Mouse (Mus musculus) CD4-positive, CD25-positive, alpha-beta regulatory T cell (primary cell): ENCODE measurements around the gene Siglecg. TPM values are rescaled to one million over a fixed set of nuclear protein-coding genes. Genes with fewer than 3 reads are reported as not detected.

Experiments used
- polyA plus RNA-seq: library from polyadenylated mRNA; unstranded; fragments of 100-300 nt; shearing (Covaris generic); gene quantifications from one replicate; pipeline ENCODE4 v1.2.1, GENCODE M21; 2017

Siglecg gene
- 0.78 TPM for polyA plus RNA-seq

DNA sequence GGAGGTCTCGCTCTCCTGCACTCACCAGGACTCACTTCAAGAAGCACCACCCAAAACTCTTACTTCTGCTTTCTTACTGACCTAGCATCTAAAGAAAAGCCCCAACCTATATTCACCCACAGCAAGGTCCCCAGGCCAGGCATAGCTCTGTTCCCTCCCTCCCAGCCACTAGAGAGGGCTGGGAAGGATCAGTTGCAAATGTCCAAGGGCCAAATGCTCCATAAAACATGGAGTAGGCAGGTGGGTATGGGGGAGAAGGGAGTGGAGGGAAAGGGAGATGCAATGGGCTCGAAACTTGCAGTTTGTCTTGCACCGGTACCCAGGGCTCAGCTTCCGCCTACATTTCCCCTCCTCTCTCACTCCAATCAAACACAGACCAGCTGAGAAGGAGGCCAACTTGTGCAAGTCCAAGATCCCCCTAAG lies at the start of gene Siglecg:
Gene Siglecg, plus strand, starts transcription at position 74 of the 423 bp plus-strand sequence.

DNA sequence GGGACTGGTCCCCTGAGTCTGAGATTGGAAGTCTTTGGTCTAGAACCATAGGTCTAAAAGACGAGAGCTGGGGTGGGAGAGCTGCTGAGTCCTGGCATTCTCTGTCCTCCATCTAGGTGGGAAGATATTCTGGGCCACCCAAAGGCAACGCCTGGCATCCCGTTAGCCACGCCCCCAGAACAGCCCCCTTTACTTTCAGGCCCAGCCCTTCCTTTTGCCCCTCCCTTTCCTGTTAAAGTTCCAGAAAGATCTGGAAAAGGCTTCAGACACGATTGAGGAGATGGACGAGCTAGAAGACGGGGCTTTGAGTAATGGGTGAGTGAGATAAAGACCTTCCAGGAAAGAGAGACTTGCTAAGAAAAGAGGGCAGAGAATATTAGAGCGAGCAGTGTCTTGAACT lies 19.4 kb downstream of the Siglecg start, which contains the start of gene Lim2:
Gene Lim2, plus strand, starts transcription at position 265 of the 400 bp plus-strand sequence.

DNA sequence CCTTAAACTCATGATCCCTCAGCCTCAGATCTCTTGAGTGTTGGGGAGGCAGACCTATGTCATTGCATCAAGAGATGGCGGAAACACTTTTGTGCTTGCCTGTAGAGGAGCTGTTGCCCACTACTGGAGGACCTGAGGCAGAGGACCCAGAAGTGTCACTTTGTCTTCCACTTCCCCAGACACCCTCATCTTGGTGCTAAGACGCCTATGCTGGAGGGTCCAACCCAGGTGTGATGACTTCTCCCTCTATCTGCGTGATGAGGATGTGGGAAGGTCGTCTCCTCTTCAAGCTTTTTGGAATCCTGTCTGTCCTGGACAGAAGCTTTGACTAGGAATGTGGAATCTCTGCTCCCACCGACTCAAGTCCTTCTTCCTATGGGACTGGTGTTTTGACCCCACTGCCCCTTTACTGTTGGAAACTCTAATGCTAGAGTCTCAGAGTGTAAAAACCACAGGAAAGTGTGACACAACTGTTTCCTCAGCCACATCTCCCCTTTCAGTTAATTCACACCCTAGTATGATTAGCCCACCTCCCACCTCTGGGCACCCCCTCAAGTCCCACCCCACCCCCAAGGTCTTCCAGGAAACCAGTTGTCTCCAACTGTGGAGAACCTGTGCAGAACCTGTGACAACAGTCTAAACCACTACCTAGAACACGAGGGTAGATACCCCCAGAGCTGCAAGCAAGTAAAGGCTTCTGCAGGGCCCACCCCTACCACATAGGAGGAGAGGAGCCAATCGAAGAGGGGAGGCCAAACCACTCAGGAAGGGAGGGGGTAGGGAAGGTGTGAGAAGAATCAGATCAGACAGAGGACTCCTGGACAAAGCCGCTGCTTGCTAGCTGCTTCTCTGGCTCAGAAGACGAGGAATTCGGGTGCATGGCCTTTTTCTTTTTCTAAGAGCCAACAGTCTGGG lies 28.6 kb downstream of the Siglecg start, which contains the start of gene Nkg7:
Gene Nkg7, plus strand, starts transcription at position 733 of the 915 bp plus-strand sequence.

DNA sequence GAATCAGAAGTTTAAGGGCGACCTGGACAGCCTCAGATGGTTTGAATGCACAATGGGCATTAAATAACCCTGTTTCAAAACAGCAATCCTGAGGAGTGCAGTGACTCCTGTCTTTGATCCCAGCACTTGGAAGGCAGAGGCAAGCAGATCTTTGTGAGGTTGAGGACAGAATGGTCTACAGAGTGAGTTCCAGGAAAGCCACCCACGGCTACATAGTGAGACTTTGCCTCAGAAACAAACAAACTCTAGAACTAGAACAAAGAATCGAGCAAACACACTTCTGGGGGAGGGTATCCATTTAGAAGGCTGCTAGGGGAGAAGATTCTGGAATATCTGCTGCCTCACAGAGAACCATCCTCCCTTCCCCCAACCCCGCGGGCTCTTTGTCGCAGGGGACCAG lies 32.5 kb downstream of the Siglecg start, which contains the start of gene Cldnd2:
Gene Cldnd2, plus strand, starts transcription at position 301 of the 400 bp plus-strand sequence.

DNA sequence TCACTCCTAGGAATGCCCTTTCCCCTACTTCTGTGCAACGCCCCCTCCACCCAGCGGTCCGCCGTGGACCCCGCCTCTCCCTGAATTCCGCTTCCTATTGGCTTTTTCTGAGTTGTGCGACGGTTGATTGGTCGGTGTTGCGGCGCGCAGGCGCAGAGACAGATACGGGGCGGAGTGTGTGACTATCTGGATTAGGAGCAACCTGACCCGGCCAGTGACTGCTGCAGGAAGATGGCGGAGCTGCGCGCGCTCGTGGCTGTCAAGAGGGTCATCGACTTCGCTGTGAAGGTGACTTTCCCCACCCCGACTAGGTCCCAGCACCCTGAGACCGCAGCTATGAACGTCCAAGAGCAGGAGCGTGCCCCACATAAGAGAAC lies 35.9 kb downstream of the Siglecg start, which contains the start of the genes Etfb and Gm45233:
Gene Etfb, plus strand, starts transcription at position 167 of the 377 bp plus-strand sequence.
Gene Gm45233, plus strand, starts transcription at position 212 of the 377 bp plus-strand sequence.

GRCm38 (mm10) chr7:43462851-43463250 lies 54.8 kb downstream of the Siglecg start, which contains the start of gene Vsig10l:
TSS of gene Vsig10l (plus strand) at chr7:43463151.

Other genes with a start within 250 kb of the Siglecg start
- gene Zfp715, start 94.9 kb upstream of the Siglecg start, polyA plus RNA-seq, result 18.1 TPM
- not detected for gene Siglecf, start 56.9 kb upstream of the Siglecg start, polyA plus RNA-seq
- not detected for gene Lim2, start 19.5 kb downstream of the Siglecg start, polyA plus RNA-seq
- gene Nkg7, start 28.9 kb downstream of the Siglecg start, polyA plus RNA-seq, result 86.9 TPM
- gene Cldnd2, start 32.6 kb downstream of the Siglecg start, polyA plus RNA-seq, result not detected
- gene Etfb, start 35.9 kb downstream of the Siglecg start, polyA plus RNA-seq, result 121 TPM
- gene Gm45233, start 35.9 kb downstream of the Siglecg start, polyA plus RNA-seq, result not detected
- gene Vsig10l, start 54.9 kb downstream of the Siglecg start, polyA plus RNA-seq, result 4.1 TPM
- 0.16 TPM for gene Iglon5, start 81.9 kb downstream of the Siglecg start, polyA plus RNA-seq
- not detected for gene 4931406B18Rik, start 97.7 kb downstream of the Siglecg start, polyA plus RNA-seq
- gene Cd33, start 136.2 kb downstream of the Siglecg start, polyA plus RNA-seq, result not detected
- 5.6 TPM for gene Zfp658, start 154.1 kb downstream of the Siglecg start, polyA plus RNA-seq
- 8.7 TPM for gene Zfp719, start 171.4 kb downstream of the Siglecg start, polyA plus RNA-seq
- gene Zfp819, start 199.0 kb downstream of the Siglecg start, polyA plus RNA-seq, result not detected
- 0.08 TPM for gene Ceacam18, start 226.5 kb downstream of the Siglecg start, polyA plus RNA-seq